Mouse (Mus musculus) CH12F3 (cell line): ENCODE results near the gene Gm49380.
"Not testable (repeated sequence)": the region's sequence is repeated elsewhere in the genome, so short reads cannot be mapped to it uniquely, and the experiment has no call there.

Source experiments
- in situ Hi-C: fragments of 300-500 bp; cut with MboI; formaldehyde crosslinking; loops from 2 replicates; pipeline ENCODE4 v1.14.3; 2020; ENCODE audit warnings: low sequenced_read_pairs

Gene Gm49380

GRCm38 (mm10) chr9:44125546-44126428 is 12.5 kb upstream of the Gm49380 start:
- in situ Hi-C loops = no loop called here

- in situ Hi-C loops = no loop called here
Measured at GRCm38 (mm10) chr9:44125026-44125425, 11.7 kb upstream of the Gm49380 start.

- in situ Hi-C loops = no loop called here
Measured at GRCm38 (mm10) chr9:44124317-44124716, 11.0 kb upstream of the Gm49380 start.

- in situ Hi-C loops = no loop called here
Measured at GRCm38 (mm10) chr9:44119948-44120465, 6.7 kb upstream of the Gm49380 start.

- in situ Hi-C loops = no loop called here
Measured at GRCm38 (mm10) chr9:44119011-44119410, 5.7 kb upstream of the Gm49380 start.

- in situ Hi-C loops = no loop called here
Measured at GRCm38 (mm10) chr9:44116182-44116581, 2.9 kb upstream of the Gm49380 start.

- in situ Hi-C loops = no loop called here
Measured at GRCm38 (mm10) chr9:44115599-44115998, 2.3 kb upstream of the Gm49380 start.

GRCm38 (mm10) chr9:44114453-44114852 is 1.2 kb upstream of the Gm49380 start:
- in situ Hi-C loops = no loop called here

GRCm38 (mm10) chr9:44111909-44112308 is 1.4 kb downstream of the Gm49380 start:
- in situ Hi-C loops = not testable (repeated sequence)

- in situ Hi-C loops = no loop called here
Measured at GRCm38 (mm10) chr9:44109360-44110095, 3.8 kb downstream of the Gm49380 start.

GRCm38 (mm10) chr9:44108269-44109055 is 4.8 kb downstream of the Gm49380 start:
- in situ Hi-C loops = no loop called here

- in situ Hi-C loops = no loop called here
Measured at GRCm38 (mm10) chr9:44107557-44108179, 5.6 kb downstream of the Gm49380 start.

GRCm38 (mm10) chr9:44107110-44107509 is 6.2 kb downstream of the Gm49380 start, which contains the start of gene C1qtnf5:
Gene C1qtnf5 (plus strand): TSS chr9:44107245.
- in situ Hi-C loops = no loop called here

- in situ Hi-C loops = no loop called here
Measured at GRCm38 (mm10) chr9:44106596-44106995, 6.7 kb downstream of the Gm49380 start.

- in situ Hi-C loops = no loop called here
Measured at GRCm38 (mm10) chr9:44106182-44106581, 7.1 kb downstream of the Gm49380 start.

- in situ Hi-C loops = no loop called here
Measured at GRCm38 (mm10) chr9:44105781-44106180, 7.5 kb downstream of the Gm49380 start.

GRCm38 (mm10) chr9:44104881-44105280 is 8.4 kb downstream of the Gm49380 start:
- in situ Hi-C loops = no loop called here

- in situ Hi-C loops = no loop called here
Measured at GRCm38 (mm10) chr9:44101490-44101889, 11.8 kb downstream of the Gm49380 start, which contains the start of gene Mfrp. Gene Mfrp (plus strand): TSS chr9:44101729.

GRCm38 (mm10) chr9:44096536-44096935 is 16.8 kb downstream of the Gm49380 start:
- in situ Hi-C loops = no loop called here

- in situ Hi-C loops = no loop called here
Measured at GRCm38 (mm10) chr9:44095781-44096180, 17.5 kb downstream of the Gm49380 start.
